Mouse (Mus musculus): Measurements from ENCODE around the gene Gm5108. TPM values are rescaled to one million over a fixed set of nuclear protein-coding genes. Genes with fewer than 3 reads are reported as not detected.

Gm5108 gene
- total RNA-seq (2021) = not detected
- long read RNA-seq, experiment 1 = 0 reads
- long read RNA-seq, experiment 2 = 0 reads

DNA sequence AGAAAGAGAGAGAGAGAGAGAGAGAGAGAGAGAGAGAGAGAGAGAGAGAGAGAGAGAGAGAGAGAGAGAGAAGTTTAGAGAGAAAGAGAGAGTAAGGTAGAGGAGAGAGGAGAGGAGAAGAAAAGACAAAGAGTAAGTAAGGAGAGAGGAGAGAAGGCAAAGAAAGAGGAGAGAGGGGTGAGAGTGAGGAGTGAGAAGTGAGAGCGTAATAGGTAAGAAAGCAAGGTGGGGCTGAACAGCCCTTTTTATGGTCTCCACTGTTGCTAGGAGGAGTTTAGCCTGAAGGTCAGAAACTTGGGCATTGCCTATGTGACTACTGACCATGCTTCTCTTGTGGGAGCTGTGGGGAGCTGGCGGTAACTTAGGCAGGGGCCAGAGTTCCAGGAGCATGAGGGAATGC lies at the start of gene Gm5108:
Gm5108 (plus strand) TSS at position 301 of the 400 bp plus-strand sequence.
- DNase-seq = no peak
- intact Hi-C loops (cut with DNase I) = loop anchor here (5.0 kb wide), 1 partner anchor 184 kb away; no protein-coding TSS in a partner anchor

DNA sequence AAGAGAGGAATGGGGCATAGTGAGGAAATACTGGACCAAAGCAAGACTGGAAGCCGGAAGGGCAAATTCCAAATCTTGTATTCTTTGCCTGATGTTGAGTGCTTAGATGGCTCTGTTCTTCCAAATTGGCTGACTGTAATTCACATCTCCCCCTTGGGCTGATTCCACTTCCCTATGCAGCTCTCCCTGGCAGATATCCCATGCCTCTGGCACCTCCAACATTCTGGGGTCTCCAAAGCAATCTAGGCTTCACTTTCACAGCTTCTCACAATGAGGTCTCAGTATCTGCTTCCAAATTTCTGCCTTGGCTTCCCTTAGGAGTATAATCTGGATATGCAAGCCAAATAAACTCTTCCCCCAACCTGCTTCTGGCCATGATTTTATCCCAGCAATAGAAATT lies 42.5 kb upstream of the Gm5108 start:
- intact Hi-C loops (cut with DNase I) = no loop called here
- no peak for DNase-seq

- no peak for DNase-seq
- intact Hi-C loops (cut with DNase I) = no loop called here
Measured at GRCm38 (mm10) chr5:67904555-67904954, 36.9 kb upstream of the Gm5108 start.

GRCm38 (mm10) chr5:67930584-67930983 lies 10.9 kb upstream of the Gm5108 start:
- DNase-seq = no peak
- intact Hi-C loops (cut with DNase I) = no loop called here

DNA sequence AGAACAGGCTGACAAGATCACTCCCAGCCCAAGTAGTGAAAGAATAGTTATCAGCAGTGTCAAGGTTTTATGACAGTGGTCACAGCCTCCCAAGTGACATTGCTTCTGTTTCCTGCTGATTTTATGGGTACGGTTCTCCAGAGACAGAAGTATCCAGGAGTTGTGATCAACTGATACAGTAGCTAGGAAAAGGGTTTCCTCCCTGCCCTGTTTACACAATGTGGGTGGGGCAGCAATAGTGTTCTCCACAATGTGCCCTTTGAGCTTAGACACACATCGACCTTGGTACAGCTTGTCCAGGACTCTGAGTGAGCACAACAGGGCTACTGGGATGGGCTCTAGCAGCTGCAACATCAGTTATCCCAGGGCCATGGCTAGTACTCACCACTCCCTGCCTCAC lies 9.8 kb upstream of the Gm5108 start:
- no peak for DNase-seq
- intact Hi-C loops (cut with DNase I) = no loop called here

DNA sequence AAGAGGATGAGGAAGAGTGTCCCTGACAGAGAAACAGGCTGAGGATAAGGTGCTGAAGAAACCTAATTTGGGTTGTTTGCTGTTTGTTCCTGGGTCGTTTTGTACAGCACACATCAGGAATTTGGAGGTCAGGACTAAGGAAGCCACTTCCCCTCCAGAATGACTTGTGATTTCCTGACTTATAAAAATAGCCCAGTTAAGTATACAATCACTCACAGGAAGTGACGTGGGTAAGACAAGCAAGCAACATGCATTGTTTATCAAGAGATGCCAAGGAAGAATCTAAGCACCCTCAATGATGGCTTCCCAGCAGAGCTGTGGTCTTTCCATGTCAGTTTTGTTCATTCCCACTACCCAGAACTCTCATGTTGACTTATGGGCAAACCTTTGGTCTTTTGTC lies 1.7 kb downstream of the Gm5108 start:
- DNase-seq = no peak
- intact Hi-C loops (cut with DNase I) = loop anchor here (5.0 kb wide), 1 partner anchor 186 kb away; no protein-coding TSS in a partner anchor

DNA sequence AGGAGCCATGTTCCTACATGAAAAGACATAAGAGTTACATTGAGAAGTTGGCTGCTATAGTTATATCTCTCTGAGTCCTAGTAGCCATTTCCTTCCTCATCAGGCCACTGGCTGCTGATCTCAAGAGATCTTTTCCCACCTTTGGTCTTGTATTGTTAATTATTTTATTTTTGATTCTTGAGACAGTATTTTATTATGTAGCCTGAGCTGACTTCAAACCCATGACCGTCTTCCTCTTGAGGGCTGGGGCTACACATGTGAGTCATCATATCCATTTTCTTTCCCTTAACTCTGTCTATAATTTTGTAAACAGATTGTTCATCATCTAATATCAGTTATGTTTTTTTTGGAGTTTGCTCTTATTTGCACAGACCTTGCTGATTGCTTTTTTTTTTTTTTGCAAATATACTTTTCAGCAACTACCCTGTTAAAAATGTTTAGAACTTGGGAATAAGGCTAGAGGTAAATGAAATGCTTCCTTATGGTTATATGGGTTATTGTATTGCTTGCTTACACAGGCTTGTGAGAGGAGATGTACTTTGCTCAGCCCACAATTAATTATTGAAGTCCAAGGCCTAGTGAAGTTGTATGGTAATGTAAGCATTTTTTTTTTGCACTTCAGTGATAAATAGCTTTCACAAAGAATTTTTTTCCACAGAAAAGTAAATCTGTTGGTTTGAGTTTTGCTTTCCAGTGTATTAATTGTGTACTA lies 2.8 kb downstream of the Gm5108 start:
- DNase-seq = no peak
- intact Hi-C loops (cut with DNase I) = loop anchor here (5.0 kb wide), 1 partner anchor 187 kb away; no protein-coding TSS in a partner anchor

- intact Hi-C loops (cut with DNase I) = no loop called here
- DNase-seq = no peak
Measured at GRCm38 (mm10) chr5:67946321-67946720, 4.9 kb downstream of the Gm5108 start, which contains the start of gene Gm21905. Gene Gm21905 (minus strand): TSS chr5:67946421.

DNA sequence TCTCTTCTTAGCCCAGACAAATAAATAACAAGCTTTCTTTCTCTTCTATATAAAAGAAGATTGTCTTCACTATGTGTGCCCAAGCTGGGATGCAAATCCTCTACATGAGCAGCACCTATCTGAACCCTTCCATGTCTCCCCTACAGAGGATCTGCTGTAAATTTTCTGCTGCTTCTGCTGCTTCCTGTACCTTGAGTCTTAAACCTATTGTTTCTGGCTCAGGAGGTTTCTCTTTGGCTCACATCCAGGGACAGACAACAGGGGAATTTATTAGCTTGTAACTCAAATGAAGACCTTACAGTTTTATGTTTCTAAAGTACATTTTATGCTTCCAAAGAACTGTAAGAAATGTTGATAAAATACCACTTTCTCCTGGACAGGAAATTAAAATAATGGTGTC lies 5.5 kb downstream of the Gm5108 start:
- intact Hi-C loops (cut with DNase I) = no loop called here

DNA sequence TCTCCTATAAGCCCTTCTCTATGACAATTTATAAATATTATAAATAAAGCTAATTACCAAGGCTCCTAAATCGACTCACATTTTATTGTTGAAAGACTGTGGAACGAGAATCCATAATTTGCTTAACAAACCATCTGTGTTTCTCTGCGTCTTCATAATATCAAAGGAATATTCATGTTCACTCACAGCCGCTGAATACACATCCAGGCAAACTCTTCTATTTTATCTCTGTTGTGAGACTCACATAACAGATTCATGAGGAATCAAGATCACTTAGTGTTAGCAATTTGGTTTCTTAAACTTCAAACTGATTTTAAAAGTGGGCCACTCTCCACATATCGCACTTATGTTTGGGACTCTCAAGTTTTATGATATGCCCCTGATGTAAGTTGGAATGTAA lies 6.6 kb downstream of the Gm5108 start:
- no peak for DNase-seq
- intact Hi-C loops (cut with DNase I) = no loop called here

More for the DNA sequence above, 5.5 kb downstream of the Gm5108 start:
- DNase-seq = no peak

- no peak for DNase-seq
- intact Hi-C loops (cut with DNase I) = no loop called here
Measured at GRCm38 (mm10) chr5:67954097-67954496, 12.6 kb downstream of the Gm5108 start.

- intact Hi-C loops (cut with DNase I) = no loop called here
- DNase-seq = no peak
Measured at GRCm38 (mm10) chr5:67955486-67955885, 14.0 kb downstream of the Gm5108 start.

DNA sequence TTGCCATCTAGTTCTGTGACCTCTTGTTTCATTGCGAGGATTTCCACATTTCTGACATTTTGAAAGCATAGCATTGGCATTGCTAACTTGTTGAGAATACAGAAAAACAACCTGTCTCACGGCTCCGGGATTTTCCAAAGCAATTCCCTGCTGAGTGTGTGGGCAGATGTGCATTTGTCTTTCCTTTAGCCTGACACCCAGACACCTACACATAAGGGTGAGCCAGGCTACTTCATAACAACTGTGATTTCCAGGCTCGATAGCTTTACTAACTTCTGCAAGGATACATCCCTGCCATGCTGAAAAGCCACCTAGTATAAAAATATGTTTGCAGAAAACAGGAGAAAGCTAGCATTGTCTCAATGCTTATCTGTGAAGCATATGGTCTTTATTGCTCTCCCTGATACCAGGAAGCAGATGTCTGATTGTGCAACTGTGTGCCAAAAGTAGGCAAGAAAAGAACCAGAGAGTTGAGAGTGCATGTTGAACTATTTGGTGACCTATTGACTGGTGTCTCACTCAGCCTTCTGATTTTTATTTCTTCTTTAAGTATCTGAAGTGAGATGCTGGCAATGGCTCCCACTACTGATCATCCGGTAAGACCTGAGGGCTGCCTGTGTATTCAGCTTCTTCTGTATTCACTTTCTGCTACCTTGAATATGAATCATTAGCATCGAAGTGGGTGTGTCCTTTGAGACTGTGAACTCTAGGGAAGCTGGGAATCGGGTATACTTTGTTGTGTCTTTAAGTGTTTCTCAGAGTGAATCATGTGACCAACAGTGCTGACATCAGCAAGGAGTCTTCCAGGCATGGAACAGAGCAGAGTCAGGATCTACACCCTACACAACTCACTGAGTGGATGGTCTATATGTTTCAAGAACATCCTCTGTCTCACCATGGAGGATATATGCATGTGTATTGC lies 20.5 kb downstream of the Gm5108 start:
- DNase-seq = no peak
- intact Hi-C loops (cut with DNase I) = no loop called here

GRCm38 (mm10) chr5:67969536-67969935 lies 28.1 kb downstream of the Gm5108 start:
- intact Hi-C loops (cut with DNase I) = no loop called here
- DNase-seq = no peak

- intact Hi-C loops (cut with DNase I) = no loop called here
- no peak for DNase-seq
Measured at GRCm38 (mm10) chr5:67981946-67982526, 40.6 kb downstream of the Gm5108 start.

- DNase-seq = no peak
- intact Hi-C loops (cut with DNase I) = no loop called here
Measured at GRCm38 (mm10) chr5:67990426-67990825, 49.0 kb downstream of the Gm5108 start.

GRCm38 (mm10) chr5:68002611-68003010 lies 61.1 kb downstream of the Gm5108 start:
- intact Hi-C loops (cut with DNase I) = no loop called here

GRCm38 (mm10) chr5:68003904-68004303 lies 62.4 kb downstream of the Gm5108 start:
- DNase-seq = no peak
- intact Hi-C loops (cut with DNase I) = no loop called here

More at GRCm38 (mm10) chr5:68002611-68003010, 61.1 kb downstream of the Gm5108 start:
- DNase-seq = no peak

DNA sequence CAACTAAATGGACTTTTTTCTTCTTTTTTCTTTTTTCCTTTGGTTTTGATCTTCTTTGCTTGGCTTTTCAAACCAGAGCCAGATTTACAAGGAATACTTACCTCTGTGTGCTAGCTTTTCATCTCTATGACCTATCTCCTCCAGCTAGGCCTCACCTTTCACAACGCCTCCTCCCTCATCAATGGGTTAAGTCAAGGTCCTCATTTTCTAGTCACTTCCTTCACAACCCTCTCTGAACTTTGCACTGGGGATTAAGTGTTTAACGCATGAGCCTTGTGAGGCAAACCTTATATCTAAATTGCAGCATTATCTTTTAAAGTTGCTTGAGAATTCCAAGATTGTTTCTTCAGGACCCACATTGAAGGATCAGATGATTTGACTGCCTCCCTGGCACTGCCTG lies 63.0 kb downstream of the Gm5108 start:
- intact Hi-C loops (cut with DNase I) = no loop called here
- no peak for DNase-seq

DNA sequence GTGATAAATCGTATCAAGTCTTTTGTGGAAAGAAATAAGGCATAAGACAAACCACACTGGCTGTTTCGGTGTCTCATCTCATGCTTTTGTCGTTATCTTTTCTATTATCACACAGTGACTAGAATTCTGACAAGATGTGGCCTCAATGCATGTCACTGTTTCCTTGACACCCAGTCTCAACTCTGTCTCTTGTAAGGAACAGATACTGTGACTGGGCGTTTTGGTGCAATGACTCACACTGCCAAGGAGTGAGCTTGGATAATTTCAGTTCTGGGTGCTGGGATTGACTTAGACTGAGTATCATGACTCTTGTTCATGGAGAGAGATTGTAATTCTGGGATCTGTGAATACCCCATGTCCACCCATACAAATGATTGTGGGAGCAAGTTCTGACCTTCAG lies 65.6 kb downstream of the Gm5108 start:
- intact Hi-C loops (cut with DNase I) = no loop called here
- DNase-seq = no peak

GRCm38 (mm10) chr5:68011569-68011968 lies 70.1 kb downstream of the Gm5108 start:
- no peak for DNase-seq
- intact Hi-C loops (cut with DNase I) = loop anchor here (5.0 kb wide), 1 partner anchor 479 kb away; no protein-coding TSS in a partner anchor

Measured in gastrocnemius, postnatal 36 days (tissue).